Mouse (Mus musculus): Measurements from ENCODE around the gene Ly6c1.

DNA sequence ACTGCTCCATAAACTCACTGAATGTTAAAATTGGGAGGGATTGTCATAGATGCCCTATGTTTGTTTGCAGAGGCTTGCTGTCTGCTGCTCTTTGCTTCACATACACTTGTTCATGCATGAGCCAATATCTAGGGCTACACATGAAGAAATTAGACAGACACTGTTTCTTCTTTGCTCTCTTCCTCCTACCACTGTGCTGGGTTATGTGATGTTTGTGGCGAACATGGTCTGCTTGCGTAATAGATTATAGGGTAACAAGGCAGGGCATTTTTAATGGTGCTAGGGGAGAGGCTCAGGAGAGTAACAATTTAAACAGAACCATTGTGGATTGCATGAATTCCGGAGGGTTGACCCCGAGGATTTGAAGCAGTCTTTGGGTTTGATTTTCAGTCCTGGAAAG is 21.3 kb upstream of the Ly6c1 start:
- TF ChIP-seq POLR2A (IDR thresholded peaks at IDR 0.05; ENCODE audit: insufficient read depth, low read depth, low read length) (no peak), CTCF (IDR thresholded peaks at IDR 0.05) (no peak), EP300 (IDR thresholded peaks at IDR 0.05; ENCODE audit: insufficient read depth, low read depth, low read length) (no peak)

All from heart, adult 2 months (tissue).